Mouse (Mus musculus): ENCODE measurements around the gene Dirc2. TPM values are rescaled to one million over a fixed set of nuclear protein-coding genes. Genes with fewer than 3 reads are reported as not detected.

The Dirc2 gene
- polyA plus RNA-seq, 1 experiment from 2014 or later, result 13.7 TPM

DNA sequence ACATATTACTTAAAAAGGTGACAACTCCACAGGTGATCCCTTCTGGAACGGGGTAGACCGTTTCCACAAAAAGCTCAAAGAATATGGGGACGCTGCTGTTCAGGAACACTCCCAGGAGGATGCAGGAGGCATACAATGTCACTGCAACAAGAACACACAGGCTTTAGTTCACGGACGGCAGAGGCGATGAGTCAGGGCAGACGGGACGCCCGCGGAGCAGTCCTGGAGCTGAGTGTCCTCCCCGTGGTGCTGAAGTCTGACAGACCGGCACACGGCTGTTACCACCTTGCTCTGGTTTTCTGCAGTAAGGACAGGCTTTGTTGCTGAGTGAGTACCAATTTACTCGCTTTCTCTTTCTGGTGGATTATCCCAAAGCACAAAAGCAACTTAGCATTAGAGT is 64.4 kb downstream of the Dirc2 start:
- H3K27me3 ChIP-seq, result no peaks in the 10 kb centered on the region
- no peaks in the 10 kb centered on the region for H3K4me1 ChIP-seq
- no peak overlapping the region for H3K4me2 ChIP-seq
- ATAC-seq (ENCODE audit: borderline replicate concordance, extremely low read depth, low FRiP score, low TSS enrichment), result no peak
- no peaks in the 10 kb centered on the region for H3K36me3 ChIP-seq
- H3K9me3 ChIP-seq, result no peaks in the 10 kb centered on the region
- H3K27ac ChIP-seq, result no peak overlapping the region
- 67% methylated on average over 14 of the region's 14 CpGs for WGBS
- H3K4me3 ChIP-seq, result no peak overlapping the region
- H3K9ac ChIP-seq, result no peak overlapping the region

DNA sequence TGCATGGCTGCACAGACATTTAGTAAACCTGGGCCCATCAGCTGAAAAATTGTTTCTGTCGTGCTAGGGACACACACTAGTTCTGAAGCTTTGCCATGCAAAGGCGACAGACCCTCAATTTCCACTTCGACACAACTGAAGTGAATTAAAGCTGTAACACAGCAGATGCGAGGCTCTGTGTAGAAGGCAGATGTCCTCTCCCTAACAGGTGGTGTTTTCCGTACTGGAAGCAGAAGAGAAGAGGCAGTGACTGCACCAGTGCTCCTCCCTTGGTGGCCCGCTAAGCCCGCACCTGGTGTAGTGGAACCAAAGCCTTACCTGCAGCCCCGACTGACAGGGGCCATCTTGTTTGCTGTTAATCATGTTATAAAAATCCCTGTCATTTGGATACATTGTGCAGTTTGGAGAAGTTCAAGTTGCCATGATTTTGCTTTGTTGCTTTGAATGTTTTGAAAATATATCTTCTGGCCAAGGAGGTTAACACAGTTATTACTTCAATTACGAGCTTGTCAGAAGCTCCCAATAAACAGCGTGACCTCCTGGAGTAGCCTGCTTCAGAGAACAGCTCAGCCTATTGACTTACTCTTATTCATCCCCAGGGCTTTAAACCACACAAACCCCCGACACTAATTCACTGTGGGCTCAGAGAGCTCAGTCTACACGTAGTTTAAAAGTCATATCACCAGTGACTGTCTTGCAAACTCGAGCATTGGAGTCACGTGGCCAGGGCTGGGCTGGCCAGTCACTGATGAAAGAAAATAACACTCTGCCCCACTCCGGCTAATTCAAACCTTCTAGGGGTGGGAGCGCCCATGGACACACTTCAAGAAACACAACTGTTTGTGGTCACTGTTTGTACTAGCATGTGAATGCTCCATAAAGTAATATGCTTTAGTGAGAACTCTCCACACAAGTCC is 65.1 kb downstream of the Dirc2 start:
- Histone ChIP-seq H3K4me1 (no peaks in the 10 kb centered on the region), H3K9ac (no peak overlapping the region), H3K9me3 (no peaks in the 10 kb centered on the region), H3K27me3 (no peaks in the 10 kb centered on the region), H3K27ac (no peak overlapping the region), H3K4me3 (no peak overlapping the region), H3K36me3 (no peaks in the 10 kb centered on the region), H3K4me2 (no peak overlapping the region)
- 77% methylated on average over 16 of the region's 16 CpGs for WGBS
- no peak for ATAC-seq (ENCODE audit: borderline replicate concordance, extremely low read depth, low FRiP score, low TSS enrichment)

DNA sequence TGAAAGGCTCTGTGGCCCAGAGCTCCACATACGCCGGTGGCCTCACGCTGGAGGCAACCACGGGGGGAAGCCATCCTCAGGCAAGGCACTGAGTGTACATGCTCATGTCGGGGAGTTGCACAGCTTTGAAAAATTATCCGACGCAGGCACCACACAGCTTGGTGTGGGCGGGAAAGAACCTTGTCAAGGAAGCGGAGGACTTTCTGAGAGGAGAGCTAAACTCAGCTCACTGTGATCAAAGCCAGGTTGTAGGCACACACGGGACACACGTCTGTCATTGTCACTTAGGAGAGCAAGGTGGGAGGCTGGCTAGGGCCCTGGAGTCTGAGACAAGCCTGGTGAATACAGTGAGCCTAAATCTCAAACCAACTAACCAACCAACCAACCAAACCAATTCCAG is 67.3 kb downstream of the Dirc2 start:
- no peak for ATAC-seq (ENCODE audit: borderline replicate concordance, extremely low read depth, low FRiP score, low TSS enrichment)
- H3K4me1 ChIP-seq, result no peaks in the 10 kb centered on the region
- H3K4me3 ChIP-seq, result no peak overlapping the region
- 42% methylated on average over 11 of the region's 11 CpGs for WGBS
- no peaks in the 10 kb centered on the region for H3K36me3 ChIP-seq
- no peaks in the 10 kb centered on the region for H3K9me3 ChIP-seq
- no peak overlapping the region for H3K9ac ChIP-seq
- H3K4me2 ChIP-seq, result no peak overlapping the region
- no peaks in the 10 kb centered on the region for H3K27me3 ChIP-seq
- H3K27ac ChIP-seq, result no peak overlapping the region

DNA sequence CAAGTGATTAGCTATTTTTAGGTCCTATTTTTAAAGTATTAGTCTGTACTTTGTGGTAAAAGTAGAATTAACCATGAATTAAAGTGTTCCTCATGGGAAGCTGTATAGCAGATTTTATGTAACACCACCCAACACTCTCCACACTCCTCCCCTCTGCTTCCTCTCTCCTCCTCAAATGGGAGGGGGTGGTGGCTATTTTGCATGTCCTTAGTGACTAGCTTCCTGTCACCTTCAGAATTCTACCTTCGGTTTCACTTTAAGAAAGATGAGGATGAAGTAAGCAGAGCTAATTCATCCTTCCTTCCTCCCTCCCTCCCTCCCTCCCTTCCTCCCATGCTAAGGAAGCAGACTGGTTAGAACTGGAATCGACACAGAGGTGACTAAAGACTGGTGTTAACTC is 73.1 kb downstream of the Dirc2 start:
- Histone ChIP-seq H3K9me3 (no peaks in the 10 kb centered on the region), H3K4me2 (no peak overlapping the region), H3K4me3 (no peak overlapping the region), H3K9ac (no peak overlapping the region), H3K27me3 (no peaks in the 10 kb centered on the region), H3K36me3 (no peaks in the 10 kb centered on the region), H3K4me1 (no peaks in the 10 kb centered on the region), H3K27ac (no peak overlapping the region)
- WGBS, result 74% methylated on average over 2 of the region's 2 CpGs
- ATAC-seq (ENCODE audit: borderline replicate concordance, extremely low read depth, low FRiP score, low TSS enrichment), result no peak

DNA sequence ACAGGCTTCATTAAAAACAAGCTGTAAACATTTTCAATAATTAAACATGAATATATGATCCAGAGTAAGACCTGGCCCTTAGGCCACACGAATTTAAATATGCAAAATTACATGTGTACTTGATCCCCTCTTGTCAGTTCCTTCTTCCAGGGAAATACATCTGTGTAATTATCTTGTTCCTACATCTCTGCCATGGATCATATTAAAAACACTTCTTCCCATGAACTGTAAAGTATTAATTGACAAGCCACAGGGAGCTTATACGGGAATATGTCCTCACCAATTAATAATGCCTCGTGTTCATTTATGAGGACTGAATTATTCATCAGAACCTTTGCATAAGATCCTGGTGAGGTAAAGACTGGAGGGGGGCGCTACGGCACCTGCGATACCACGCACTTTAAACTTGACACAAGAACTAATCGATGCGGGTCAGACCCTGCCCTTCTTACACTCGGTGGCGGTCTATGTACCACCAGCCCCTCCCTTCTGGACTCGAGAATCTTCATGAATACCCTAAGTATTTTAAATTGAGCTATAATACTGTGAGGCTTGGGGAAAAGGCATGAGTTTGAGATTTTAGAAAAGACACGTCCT is 74.8 kb downstream of the Dirc2 start:
- H3K27ac ChIP-seq, result no peak overlapping the region
- H3K4me2 ChIP-seq, result no peak overlapping the region
- H3K4me3 ChIP-seq, result no peak overlapping the region
- no peaks in the 10 kb centered on the region for H3K36me3 ChIP-seq
- no peaks in the 10 kb centered on the region for H3K27me3 ChIP-seq
- no peaks in the 10 kb centered on the region for H3K4me1 ChIP-seq
- H3K9me3 ChIP-seq, result no peaks in the 10 kb centered on the region
- 84% methylated on average over 13 of the region's 13 CpGs for WGBS
- H3K9ac ChIP-seq, result no peak overlapping the region
- no peak for ATAC-seq (ENCODE audit: borderline replicate concordance, extremely low read depth, low FRiP score, low TSS enrichment)

DNA sequence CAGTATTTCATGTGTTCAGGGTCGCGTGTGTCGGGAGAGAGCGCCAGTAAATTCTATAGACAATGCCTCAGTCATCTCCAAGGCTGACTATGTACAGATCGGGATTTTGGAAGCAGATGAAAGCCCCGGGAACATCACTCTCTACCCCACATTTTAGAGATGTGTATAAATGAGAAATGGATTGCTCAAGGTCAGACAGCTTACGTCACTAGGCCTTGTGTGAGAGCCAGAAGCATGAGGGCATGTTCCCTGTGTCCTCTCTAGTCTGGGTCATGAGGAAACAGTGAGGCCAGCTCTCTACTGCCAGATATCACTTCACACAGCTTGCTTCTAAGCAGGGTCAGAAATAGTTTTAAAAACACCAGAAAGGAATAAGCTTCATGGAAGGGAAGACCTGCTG is 77.5 kb downstream of the Dirc2 start:
- Histone ChIP-seq H3K4me1 (no peaks in the 10 kb centered on the region), H3K4me2 (no peak overlapping the region), H3K4me3 (no peak overlapping the region), H3K27ac (no peak overlapping the region), H3K9me3 (no peaks in the 10 kb centered on the region), H3K27me3 (no peaks in the 10 kb centered on the region), H3K36me3 (no peaks in the 10 kb centered on the region), H3K9ac (no peak overlapping the region)
- ATAC-seq (ENCODE audit: borderline replicate concordance, extremely low read depth, low FRiP score, low TSS enrichment), result no peak
- WGBS, result 80% methylated on average over 7 of the region's 7 CpGs

DNA sequence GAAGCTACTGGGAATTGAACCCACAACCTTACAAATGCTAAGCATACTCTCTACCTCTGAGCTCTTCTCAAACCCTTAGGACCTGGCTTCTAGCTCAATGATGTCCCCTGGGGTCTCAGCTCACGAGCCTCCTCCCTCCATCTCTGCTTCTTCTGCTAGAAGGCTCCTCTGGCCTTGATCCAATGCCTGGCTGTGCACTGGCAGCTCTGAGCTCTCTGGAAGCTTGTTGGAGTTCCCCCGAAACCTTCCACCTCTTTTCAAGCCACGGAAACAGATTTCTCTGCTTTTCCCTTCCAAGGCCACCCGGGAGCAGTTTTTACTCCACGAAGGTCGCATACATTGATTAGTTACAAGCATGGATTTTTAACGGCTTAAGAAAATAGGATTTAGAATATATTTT is 82.7 kb downstream of the Dirc2 start:
- no peak overlapping the region for H3K4me3 ChIP-seq
- no peaks in the 10 kb centered on the region for H3K27me3 ChIP-seq
- no peaks in the 10 kb centered on the region for H3K9me3 ChIP-seq
- no peak overlapping the region for H3K9ac ChIP-seq
- no peak overlapping the region for H3K4me2 ChIP-seq
- H3K36me3 ChIP-seq, result no peaks in the 10 kb centered on the region
- WGBS, result 76% methylated on average over 7 of the region's 7 CpGs
- no peaks in the 10 kb centered on the region for H3K4me1 ChIP-seq
- ATAC-seq (ENCODE audit: borderline replicate concordance, extremely low read depth, low FRiP score, low TSS enrichment), result no peak
- H3K27ac ChIP-seq, result no peak overlapping the region

DNA sequence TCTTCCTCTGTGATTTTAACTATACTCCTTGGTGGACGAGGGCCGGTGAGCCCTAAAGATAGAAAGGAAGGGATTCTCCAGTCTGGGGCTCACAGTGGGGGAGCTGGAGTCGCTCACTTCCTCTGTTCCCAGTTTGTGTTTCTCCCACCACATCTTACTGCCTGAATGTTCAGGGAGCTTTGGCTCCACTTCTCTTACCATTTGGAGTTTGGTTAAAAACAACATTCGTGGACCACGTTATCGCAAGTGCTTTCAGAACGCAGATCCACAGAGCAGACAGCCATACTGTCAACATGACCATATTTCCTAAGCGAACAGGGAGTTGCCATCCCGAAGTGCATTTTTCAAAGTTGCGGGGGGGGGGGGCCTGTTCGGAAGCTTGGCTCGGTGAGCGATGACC is 84.1 kb downstream of the Dirc2 start:
- Histone ChIP-seq H3K27ac (no peak overlapping the region), H3K9ac (no peak overlapping the region), H3K9me3 (no peaks in the 10 kb centered on the region), H3K36me3 (no peaks in the 10 kb centered on the region), H3K4me1 (no peaks in the 10 kb centered on the region), H3K4me2 (no peak overlapping the region), H3K4me3 (no peak overlapping the region), H3K27me3 (no peaks in the 10 kb centered on the region)
- ATAC-seq (ENCODE audit: borderline replicate concordance, extremely low read depth, low FRiP score, low TSS enrichment), result no peak
- WGBS, result 71% methylated on average over 13 of the region's 13 CpGs

DNA sequence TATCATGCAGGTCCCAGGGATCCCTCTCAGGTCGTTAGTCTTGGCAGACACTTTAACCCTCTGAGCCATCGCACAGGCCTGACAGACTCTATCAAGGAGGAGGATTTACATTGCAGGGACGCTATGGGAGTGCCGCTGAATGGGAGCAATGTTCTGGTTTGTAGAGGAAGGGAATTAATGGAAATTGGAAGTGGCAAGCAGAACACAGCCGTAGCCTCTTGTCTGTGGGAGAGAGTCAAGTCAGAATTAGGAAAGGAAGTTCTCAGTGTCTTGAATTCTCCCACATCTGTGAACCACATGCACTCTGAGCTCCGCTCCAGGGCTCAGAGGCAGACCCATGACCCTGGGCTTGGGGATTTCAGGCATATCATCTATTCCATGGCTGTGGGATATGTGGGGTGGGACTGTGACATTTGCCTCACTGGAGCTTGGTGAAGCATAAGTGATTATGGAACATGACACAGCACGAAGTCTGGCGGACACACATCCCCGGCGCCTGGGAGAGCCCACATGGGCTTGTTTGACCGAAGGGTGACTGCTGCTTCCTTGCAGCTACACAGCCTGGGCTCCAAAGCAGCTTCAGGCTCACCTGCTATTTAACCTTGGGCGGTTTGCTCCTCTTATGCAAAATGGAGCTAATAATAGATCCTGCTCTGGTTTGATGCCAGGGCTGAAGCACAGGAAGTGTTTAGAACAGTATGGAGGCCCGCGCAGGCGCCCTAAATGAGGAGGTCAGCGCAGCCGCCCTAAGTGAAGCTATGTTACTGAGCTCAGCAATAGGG is 87.6 kb downstream of the Dirc2 start:
- H3K36me3 ChIP-seq, result no peaks in the 10 kb centered on the region
- H3K4me1 ChIP-seq, result no peaks in the 10 kb centered on the region
- H3K27me3 ChIP-seq, result no peaks in the 10 kb centered on the region
- ATAC-seq (ENCODE audit: borderline replicate concordance, extremely low read depth, low FRiP score, low TSS enrichment), result no peak
- H3K4me3 ChIP-seq, result no peak overlapping the region
- H3K27ac ChIP-seq, result no peak overlapping the region
- no peaks in the 10 kb centered on the region for H3K9me3 ChIP-seq
- 61% methylated on average over 17 of the region's 17 CpGs for WGBS
- no peak overlapping the region for H3K9ac ChIP-seq
- H3K4me2 ChIP-seq, result no peak overlapping the region

DNA sequence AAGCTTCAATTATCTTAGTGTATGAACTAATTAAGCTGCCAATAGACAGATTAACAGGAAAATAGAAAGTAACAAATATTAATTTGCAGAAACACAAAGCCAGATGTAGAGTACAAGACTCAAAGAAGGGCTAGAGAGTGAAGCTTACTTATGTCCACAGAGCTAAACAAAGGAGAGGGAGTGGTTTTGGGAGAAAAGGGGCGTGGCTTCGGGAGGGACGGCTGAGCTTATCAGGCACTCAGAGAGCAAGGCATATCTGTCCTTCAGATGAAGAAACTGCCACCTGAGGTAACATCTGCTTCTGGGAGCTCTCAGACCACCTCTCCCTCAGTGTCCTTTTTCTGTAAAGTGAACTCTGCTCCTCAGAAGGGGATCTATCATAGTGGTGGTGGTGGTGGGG is 90.7 kb downstream of the Dirc2 start:
- Histone ChIP-seq H3K27ac (no peak overlapping the region), H3K4me1 (no peaks in the 10 kb centered on the region)
- WGBS, result 14% methylated on average over 3 of the region's 3 CpGs

DNA sequence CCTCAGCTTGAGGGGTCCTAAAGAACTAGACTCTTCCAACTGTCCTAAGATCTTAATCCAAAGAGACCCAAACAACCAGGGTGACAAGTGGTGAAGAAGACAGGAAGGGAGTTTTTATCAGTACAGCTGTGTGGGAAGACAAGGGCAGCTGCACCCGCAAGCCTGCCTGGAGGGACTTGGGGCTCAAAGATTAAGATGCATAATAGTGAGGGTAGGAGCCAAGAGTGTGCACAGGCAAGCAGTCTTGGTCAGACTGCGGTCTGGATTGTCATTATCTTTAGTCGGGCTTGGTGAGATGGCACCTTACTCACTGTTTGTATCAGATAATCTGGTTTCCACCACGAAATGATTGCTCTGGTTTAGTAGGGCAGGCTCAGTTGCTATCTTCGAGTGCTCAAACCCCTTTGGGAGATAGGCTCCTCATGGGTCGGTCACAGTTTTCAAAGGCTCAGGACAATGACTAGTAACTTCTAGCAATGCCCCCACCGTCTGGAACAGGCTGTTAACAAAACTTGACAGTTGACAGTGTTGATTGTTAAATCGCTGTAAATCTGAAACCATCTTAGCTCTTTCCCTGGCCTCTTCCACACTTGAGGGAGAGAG is 91.5 kb downstream of the Dirc2 start:
- WGBS, result 52% methylated on average over 8 of the region's 8 CpGs
- Histone ChIP-seq H3K4me1 (no peaks in the 10 kb centered on the region), H3K27ac (no peak overlapping the region), H3K9ac (no peak overlapping the region), H3K4me3 (no peak overlapping the region), H3K36me3 (no peaks in the 10 kb centered on the region), H3K4me2 (no peak overlapping the region), H3K9me3 (no peaks in the 10 kb centered on the region), H3K27me3 (no peaks in the 10 kb centered on the region)
- ATAC-seq (ENCODE audit: borderline replicate concordance, extremely low read depth, low FRiP score, low TSS enrichment), result no peak

More for the DNA sequence above, 90.7 kb downstream of the Dirc2 start:
- Histone ChIP-seq H3K9me3 (no peaks in the 10 kb centered on the region), H3K27me3 (no peaks in the 10 kb centered on the region), H3K9ac (no peak overlapping the region), H3K36me3 (no peaks in the 10 kb centered on the region), H3K4me2 (no peak overlapping the region), H3K4me3 (no peak overlapping the region)
- no peak for ATAC-seq (ENCODE audit: borderline replicate concordance, extremely low read depth, low FRiP score, low TSS enrichment)

DNA sequence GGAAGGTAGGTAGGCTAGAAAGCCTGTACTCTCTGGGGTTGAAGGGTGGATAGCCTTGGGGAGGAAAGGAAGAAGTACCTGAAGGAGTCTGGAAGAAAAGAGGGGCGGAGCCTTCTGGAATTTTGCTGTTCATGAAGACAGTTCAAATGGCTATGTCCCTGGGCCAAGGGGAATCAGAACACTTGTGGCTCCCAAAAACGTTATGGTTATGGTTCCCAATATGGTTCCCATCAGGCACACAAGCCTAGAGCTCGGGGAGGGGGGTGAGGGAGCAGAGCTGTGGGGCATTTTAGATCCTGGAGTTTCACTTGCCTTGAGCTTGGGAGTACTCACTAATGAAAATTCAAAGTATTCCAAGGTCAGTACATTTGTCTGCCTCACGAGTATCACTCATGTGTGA is 104.3 kb downstream of the Dirc2 start:
- H3K4me3 ChIP-seq, result no peak overlapping the region
- 77% methylated on average over 4 of the region's 4 CpGs for WGBS
- peaks cover 16% of the 10 kb centered on the region for H3K27me3 ChIP-seq
- H3K9ac ChIP-seq, result no peak overlapping the region
- no peak overlapping the region for H3K27ac ChIP-seq
- no peak for ATAC-seq (ENCODE audit: borderline replicate concordance, extremely low read depth, low FRiP score, low TSS enrichment)
- H3K36me3 ChIP-seq, result no peaks in the 10 kb centered on the region
- peaks cover 7% of the 10 kb centered on the region for H3K4me1 ChIP-seq
- no peaks in the 10 kb centered on the region for H3K9me3 ChIP-seq
- H3K4me2 ChIP-seq, result no peak overlapping the region

All from lung, embryonic 15.5 days (tissue).